Mouse (Mus musculus) thymus, postnatal 10 days (tissue): Measurements from ENCODE around the gene Acad10.

Experiments used
- DNase-seq, 2 experiments: peaks; one replicate each; pipeline ENCODE4 v3.0.0; 2021; ENCODE audit warnings: low spot score in 2 of 2

The Acad10 gene

DNA sequence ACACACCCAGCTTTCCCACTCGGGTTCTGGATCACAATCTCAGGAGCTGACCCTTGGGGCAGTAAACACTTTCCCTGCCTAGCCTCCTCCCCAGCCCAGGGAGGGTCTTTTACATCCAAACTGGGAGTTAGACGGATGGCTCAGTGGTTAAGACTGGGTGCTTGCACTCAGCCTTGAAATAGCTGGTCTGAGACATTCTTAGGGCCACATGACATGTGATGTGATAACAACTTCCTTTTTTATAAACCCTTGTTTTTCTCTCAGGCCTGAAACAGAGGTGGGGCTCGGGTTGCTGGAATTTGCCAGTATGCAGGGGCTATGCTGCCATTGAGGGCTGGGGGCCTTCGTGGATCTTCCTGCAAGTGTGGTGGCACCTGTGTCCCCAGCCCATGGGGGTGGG, 63.0 kb downstream of the Acad10 start:
- DNase-seq = no peak

DNA sequence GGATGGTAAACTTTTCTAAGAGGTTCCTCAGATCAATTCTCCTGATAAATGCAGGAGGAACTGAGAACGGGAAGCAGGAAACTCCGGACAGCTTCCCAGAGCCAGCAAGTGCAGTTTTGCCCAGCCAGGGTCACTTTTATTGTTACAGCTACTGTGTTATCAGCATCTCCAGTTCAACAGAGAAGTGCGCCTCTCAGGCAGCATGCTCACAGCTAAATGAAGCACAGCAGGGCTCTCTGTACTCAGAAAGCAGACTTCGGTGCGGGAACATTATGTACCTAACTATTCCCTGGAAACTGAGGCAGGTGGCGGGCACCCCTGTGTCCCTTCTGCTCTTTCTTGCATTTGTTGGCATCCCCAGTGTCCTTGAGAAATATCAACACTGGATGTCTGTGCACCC, 64.1 kb downstream of the Acad10 start:
- no peak for DNase-seq

GRCm38 (mm10) chr5:121595758-121596157, 64.6 kb downstream of the Acad10 start:
- no peak for DNase-seq

GRCm38 (mm10) chr5:121594714-121595313, 65.5 kb downstream of the Acad10 start:
- no peak for DNase-seq

DNA sequence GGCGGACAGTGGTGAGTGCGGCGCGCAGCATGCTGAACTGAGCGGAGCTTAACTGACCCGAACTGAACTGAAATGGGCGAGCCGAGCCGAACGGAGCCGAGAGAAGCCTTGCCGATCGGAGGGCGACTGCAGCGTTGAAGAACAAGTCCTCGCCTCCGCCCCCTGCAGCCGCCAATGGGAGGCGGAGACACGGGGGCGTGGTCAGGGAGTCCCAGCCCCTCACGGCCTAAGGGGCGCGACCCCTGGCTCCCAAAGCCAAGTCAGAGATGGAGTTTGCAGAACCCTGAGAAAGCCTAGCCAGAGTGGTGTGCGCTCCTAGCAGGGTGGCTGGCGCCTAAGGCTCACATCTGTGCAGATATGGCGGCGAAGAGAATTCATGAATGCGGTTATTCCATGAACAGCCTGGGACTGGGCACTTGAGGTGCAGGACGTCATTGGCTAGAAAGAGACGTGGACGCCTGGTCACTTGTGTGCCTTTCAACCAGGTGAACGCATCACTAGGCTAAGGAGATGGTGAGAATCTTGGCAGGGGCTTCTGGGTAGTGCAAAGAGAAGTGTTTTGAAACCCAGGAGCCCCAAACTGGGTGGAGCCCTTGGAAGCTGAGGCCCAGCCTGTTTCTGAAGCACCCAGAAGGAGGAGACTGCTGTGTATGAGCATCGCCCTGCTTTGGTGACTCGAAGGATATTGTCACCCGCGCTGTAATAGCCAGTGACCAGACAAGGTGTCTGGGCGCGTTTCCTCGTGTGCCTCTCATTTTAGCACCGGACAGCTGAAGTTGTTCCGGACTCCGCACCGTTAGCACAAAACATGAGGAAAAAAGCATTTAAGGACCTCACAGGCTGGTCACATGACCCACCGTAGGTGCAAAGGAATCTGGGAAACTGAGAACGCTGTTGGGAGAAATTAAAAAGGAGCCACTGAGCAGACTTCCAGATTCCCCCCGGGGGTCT, 66.6 kb downstream of the Acad10 start, which contains the start of gene Aldh2:
Gene Aldh2, minus strand, starts transcription at position 374 of the 951 bp plus-strand sequence.
- DNase-seq = peak; percentile 67 to 84

DNA sequence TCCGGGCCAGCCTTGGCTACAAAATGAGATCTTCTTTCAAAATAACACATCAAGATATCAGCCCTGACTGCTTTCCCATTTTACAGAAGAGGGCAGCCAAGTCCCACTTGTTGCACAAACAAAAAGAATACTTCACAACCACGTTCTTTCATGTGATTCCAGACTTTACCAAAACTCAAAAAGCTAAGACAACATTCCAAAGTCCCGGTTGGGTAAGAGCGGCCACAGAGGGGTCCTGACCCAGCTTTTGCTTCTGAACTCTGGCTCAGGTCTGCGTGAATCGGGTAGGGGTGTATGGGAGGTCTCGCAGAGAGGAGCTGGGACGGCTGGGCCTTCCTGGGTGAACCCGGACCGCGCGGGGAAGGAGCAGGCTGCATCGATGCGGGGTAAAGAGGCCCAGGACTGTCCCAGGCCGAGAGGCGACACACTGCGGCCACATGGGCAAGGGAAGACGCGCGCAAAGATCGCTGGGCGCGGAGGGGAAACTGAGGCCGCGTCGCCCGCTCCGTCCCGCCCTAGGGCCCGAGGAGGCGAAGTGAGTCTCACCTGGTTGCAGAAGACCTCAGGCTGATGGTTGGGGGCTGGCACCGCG, 67.4 kb downstream of the Acad10 start:
- peak; percentile 17 to 23 for DNase-seq

DNA sequence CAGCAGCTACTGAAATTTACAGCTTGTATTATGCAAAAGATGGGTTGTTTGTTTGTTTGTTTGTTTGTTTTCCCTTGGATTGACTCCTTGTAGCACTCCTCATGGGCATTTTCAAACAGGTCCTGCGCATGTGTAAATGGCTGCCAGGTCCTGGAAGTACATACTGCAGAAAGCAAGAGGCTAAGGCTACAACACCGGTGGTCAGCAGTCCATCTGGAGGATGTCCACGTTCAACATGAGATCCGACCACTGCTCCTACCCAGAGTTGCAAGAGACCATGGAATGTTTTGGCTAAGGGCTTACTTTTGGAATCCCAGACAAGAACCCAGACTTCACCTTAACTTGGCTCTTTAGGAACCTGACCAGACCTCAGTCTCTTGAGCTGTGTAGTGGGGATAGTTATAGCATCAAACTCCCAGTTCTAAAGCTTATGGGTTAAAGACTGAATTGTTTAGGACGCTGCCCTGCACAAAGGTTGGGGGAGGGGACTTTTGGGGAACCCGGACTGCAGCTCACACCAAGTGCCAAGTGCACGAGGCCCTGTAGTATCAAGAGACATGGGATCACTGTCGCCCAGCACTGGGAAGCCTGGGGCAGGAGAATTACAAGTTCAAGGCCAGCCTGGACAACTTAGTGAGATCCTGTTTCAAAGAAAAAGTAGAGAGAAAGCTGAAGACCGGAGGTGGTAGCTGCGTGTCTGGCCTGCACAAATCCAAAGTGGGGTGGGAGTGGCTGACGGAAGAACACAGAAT, 68.1 kb downstream of the Acad10 start:
- no peak for DNase-seq

DNA sequence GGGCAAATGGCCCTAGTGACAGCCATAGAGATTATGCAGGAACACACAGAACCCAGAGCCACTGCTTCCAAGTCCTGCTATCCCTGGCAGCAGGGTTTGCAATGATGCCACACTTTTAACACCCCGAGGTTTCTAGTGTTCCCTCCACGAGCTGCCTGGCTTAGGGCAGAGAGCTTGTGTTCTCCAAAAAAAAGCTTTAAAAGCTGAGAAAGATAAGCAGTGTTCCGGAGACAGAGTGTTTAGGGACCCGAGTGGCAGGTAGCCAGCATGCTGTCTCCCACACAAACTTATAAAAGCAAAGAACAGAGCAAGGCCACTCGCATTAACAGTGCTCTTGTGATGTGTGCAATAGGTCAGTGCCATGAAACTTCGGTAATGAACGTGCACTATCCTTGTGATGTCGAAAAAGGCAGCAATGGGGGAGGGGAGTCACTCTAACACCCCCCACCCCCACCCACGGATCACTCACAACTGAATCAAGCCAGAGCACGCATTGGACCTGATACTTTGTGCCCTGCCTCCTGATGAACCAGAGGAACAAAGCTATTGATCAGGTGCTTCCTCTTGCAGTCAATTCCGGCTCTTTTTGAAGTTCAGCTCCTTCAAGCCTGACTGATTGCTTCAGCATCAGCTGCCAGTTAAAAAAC, 68.8 kb downstream of the Acad10 start:
- no peak for DNase-seq

GRCm38 (mm10) chr5:121589928-121590327, 70.4 kb downstream of the Acad10 start:
- DNase-seq = no peak

- DNase-seq = peak in 1 of 2 experiments; percentile 19
These were observed 73.8 kb downstream of the Acad10 start for GRCm38 (mm10) chr5:121586400-121587039.

- DNase-seq = no peak
These were observed 74.6 kb downstream of the Acad10 start for GRCm38 (mm10) chr5:121585699-121586098.

DNA sequence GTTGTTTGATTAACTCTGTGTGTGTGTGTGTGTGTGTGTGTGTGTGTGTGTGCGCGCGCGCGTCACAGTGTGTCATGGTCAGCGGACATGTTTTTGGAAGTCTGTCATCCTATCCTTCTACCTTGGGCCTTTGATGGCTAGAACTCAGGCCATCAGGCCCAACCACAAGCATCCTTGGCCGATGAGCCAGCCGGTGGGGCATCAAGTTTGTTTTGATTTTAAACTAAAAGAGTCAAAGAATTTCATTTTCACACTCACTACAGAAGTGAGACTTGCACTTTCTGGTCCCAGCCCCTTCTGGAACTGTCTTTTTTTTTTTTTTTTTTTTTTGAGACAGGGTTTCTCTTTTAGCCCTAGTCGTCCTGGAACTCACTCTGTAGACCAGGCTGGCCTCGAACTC, 75.3 kb downstream of the Acad10 start:
- no peak for DNase-seq

DNA sequence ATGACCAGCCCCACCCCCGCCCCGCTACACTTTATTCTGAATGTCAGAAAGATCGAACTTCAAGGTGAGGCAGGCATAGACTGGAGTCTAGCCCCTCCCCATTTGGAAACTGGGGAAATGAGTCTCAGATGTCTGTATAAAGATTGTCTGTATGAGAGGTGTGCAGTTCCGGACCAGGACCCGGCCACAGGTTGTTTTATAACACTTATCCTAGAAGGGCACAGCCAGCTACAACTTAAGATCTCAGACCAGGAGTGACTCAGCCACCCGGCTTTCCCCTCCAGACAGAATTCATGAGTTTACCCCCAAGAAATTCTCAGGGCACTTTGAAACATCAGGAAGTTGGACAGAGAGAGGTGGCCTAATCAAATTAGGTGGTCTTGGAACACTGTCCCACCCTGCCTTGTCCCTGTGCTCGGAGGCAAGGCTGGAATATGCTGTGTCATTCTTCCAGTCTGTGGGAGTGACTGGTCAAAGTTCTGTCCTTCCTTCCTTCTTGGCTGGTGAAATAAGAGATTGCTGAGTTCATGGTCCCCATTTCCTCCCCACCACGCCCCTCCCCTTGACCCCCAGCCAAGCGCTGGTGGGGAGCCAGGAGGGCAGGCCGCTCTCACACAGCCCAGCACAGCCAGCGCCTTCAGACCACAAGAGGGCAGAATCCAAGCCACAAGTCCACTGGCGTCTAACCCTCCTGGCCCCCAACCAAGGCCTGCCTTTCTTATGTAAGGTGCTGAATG, 76.4 kb downstream of the Acad10 start:
- no peak for DNase-seq

GRCm38 (mm10) chr5:121581945-121582344, 78.4 kb downstream of the Acad10 start:
- no peak for DNase-seq

DNA sequence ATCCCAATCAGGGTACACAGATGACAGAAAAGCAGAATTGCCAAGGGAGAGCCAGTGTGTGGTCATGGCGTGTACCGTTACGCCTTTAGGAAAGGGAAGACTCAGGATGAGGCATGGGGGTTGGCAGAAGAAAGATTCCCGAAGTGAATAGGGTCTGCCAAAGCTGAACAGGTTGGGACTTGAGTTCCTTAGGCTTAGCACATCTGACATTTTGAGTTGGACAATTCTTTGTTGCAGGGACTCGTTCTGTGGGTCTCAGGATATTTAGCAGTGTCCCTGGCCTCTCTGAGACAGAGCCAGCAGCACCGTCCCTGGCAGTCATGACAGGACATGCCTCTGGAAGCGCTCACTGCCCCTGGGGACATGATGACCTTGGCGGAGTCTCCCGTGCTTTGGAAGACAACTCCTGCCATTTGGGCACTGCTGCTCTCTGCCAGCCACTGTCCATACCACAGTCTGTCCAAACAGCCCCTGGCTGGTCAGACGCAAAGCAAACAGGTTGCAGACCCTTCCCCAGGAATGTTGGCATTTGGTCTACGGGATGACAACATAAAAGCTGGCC, 83.3 kb downstream of the Acad10 start:
- DNase-seq = no peak

GRCm38 (mm10) chr5:121575867-121576266, 84.4 kb downstream of the Acad10 start:
- no peak for DNase-seq

GRCm38 (mm10) chr5:121574145-121574544, 86.2 kb downstream of the Acad10 start:
- peak; percentile 49 to 55 for DNase-seq
